Mouse (Mus musculus): Measurements from ENCODE around the gene Sdr39u1.

The Sdr39u1 gene

GRCm38 (mm10) chr14:55884166-55884565 is 15.9 kb downstream of the Sdr39u1 start, which contains the start of gene Cbln3:
TSS of gene Cbln3 (minus strand) at chr14:55884392.
- no peak for DNase-seq (ENCODE audit: low spot score in 2 of 2)

- DNase-seq (ENCODE audit: low spot score in 2 of 2), result no peak
These were observed 16.4 kb downstream of the Sdr39u1 start for GRCm38 (mm10) chr14:55883663-55884062.

GRCm38 (mm10) chr14:55883149-55883661 is 16.9 kb downstream of the Sdr39u1 start:
- DNase-seq (ENCODE audit: low spot score in 2 of 2), result no peak

GRCm38 (mm10) chr14:55882171-55882641 is 17.9 kb downstream of the Sdr39u1 start:
- no peak for DNase-seq (ENCODE audit: low spot score in 2 of 2)

- DNase-seq (ENCODE audit: low spot score in 2 of 2), result no peak
These were observed 19.1 kb downstream of the Sdr39u1 start for GRCm38 (mm10) chr14:55880982-55881381.

GRCm38 (mm10) chr14:55879623-55880022 is 20.5 kb downstream of the Sdr39u1 start:
- peak; percentile 50 to 67 for DNase-seq (ENCODE audit: low spot score in 2 of 2)

- DNase-seq (ENCODE audit: low spot score in 2 of 2), result no peak
These were observed 21.7 kb downstream of the Sdr39u1 start for GRCm38 (mm10) chr14:55878316-55878940.

GRCm38 (mm10) chr14:55877469-55878315 is 22.4 kb downstream of the Sdr39u1 start:
- DNase-seq (ENCODE audit: low spot score in 2 of 2), result no peak

- peak; percentile 50 to 63 for DNase-seq (ENCODE audit: low spot score in 2 of 2)
These were observed 26.1 kb downstream of the Sdr39u1 start for GRCm38 (mm10) chr14:55873714-55874683.

GRCm38 (mm10) chr14:55873242-55873713 is 26.8 kb downstream of the Sdr39u1 start:
- no peak for DNase-seq (ENCODE audit: low spot score in 2 of 2)

GRCm38 (mm10) chr14:55872551-55872950 is 27.5 kb downstream of the Sdr39u1 start:
- DNase-seq (ENCODE audit: low spot score in 2 of 2), result no peak

- no peak for DNase-seq (ENCODE audit: low spot score in 2 of 2)
These were observed 28.1 kb downstream of the Sdr39u1 start for GRCm38 (mm10) chr14:55872039-55872438.

GRCm38 (mm10) chr14:55869538-55869937 is 30.6 kb downstream of the Sdr39u1 start:
- DNase-seq (ENCODE audit: low spot score in 2 of 2), result no peak

GRCm38 (mm10) chr14:55868230-55869026 is 31.7 kb downstream of the Sdr39u1 start:
- no peak for DNase-seq (ENCODE audit: low spot score in 2 of 2)

GRCm38 (mm10) chr14:55866962-55867361 is 33.1 kb downstream of the Sdr39u1 start:
- DNase-seq (ENCODE audit: low spot score in 2 of 2), result no peak

GRCm38 (mm10) chr14:55863773-55864172 is 36.3 kb downstream of the Sdr39u1 start:
- peak in 1 of 2 experiments; percentile 59 for DNase-seq (ENCODE audit: low spot score in 2 of 2)

- DNase-seq (ENCODE audit: low spot score in 2 of 2), result no peak
These were observed 37.1 kb downstream of the Sdr39u1 start for GRCm38 (mm10) chr14:55862970-55863369.

- DNase-seq (ENCODE audit: low spot score in 2 of 2), result no peak
These were observed 37.9 kb downstream of the Sdr39u1 start for GRCm38 (mm10) chr14:55862186-55862585.

- DNase-seq (ENCODE audit: low spot score in 2 of 2), result no peak
These were observed 42.5 kb downstream of the Sdr39u1 start for GRCm38 (mm10) chr14:55857588-55857987.

GRCm38 (mm10) chr14:55855101-55855561 is 45.0 kb downstream of the Sdr39u1 start:
- DNase-seq (ENCODE audit: low spot score in 2 of 2), result no peak
